Mouse (Mus musculus) kidney, postnatal 0 days (tissue): ENCODE results near the gene Ptrh1. TPM values are rescaled to one million over a fixed set of nuclear protein-coding genes. Genes with fewer than 3 reads are reported as not detected.

Experiments
- ATAC-seq: fragments of 200-750 bp; cut with Nextera tagmentation; replicated peaks from 2 replicates; pipeline ENCODE4 v1.8.0; 2017; ENCODE audit warnings: low read depth, moderate number of reproducible peaks, moderate TSS enrichment, moderate library complexity; ENCODE audit not compliant: low FRiP score
- DNase-seq: peaks from one replicate; pipeline ENCODE4 v3.0.0-alpha.2; 2016; ENCODE audit warnings: low spot score
- H3K27ac ChIP-seq: fragments of 300-500 bp; sonication (generic); 2 replicates; pipeline ENCODE4 v1.5.1; 2014; ENCODE audit warnings: mild to moderate bottlenecking
- H3K27me3 ChIP-seq: fragments of 300-500 bp; sonication (generic); 2 replicates; pipeline ENCODE4 v1.6.1; 2014; ENCODE audit warnings: low read length, mixed read lengths; ENCODE audit not compliant: insufficient read depth
- H3K36me3 ChIP-seq: fragments of 300-500 bp; sonication (generic); 2 replicates; pipeline ENCODE4 v1.6.1; 2014; ENCODE audit warnings: low read length, mixed read lengths; ENCODE audit not compliant: insufficient read depth
- H3K4me1 ChIP-seq: fragments of 300-500 bp; sonication (generic); replicated peaks from 2 replicates; pipeline ENCODE4 v1.6.1; 2014; ENCODE audit warnings: antibody characterized with exemption, low read length, mixed read lengths; ENCODE audit not compliant: insufficient read depth
- H3K4me2 ChIP-seq: fragments of 300-500 bp; sonication (generic); 2 replicates; pipeline ENCODE4 v1.6.1; 2014; ENCODE audit warnings: mild to moderate bottlenecking, low read length, moderate library complexity, mixed read lengths
- H3K4me3 ChIP-seq: fragments of 300-500 bp; sonication (generic); replicated peaks from 2 replicates; pipeline ENCODE4 v1.5.1; 2014; ENCODE audit warnings: low read depth, low read length
- H3K9ac ChIP-seq: fragments of 300-500 bp; sonication (generic); 2 replicates; pipeline ENCODE4 v1.6.1; 2014; ENCODE audit warnings: low read depth, low read length
- H3K9me3 ChIP-seq: fragments of 300-500 bp; sonication (generic); replicated peaks from 2 replicates; pipeline ENCODE4 v1.6.1; 2016; ENCODE audit warnings: low read length, inconsistent platforms, mixed read lengths
- CTCF ChIP-seq: IDR thresholded peaks from 2 replicates; pipeline ENCODE4 v1.5.1; 2016; ENCODE audit warnings: antibody characterized with exemption, low read depth, mild to moderate bottlenecking, moderate library complexity
- WGBS: fragments of 180-500 bp; shearing (Covaris S2); extraction: QIAGEN DNeasy Blood & Tissue Kit; methylation state at CpG from one replicate; pipeline ENCODE4 v1.1.7; 2014; 5-methylcytosine and 5-hydroxymethylcytosine counted together
- polyA plus RNA-seq: library from polyadenylated mRNA; unstranded; fragments of >200 nt; fragmentation: Nextera tagmentation; extraction: Ambion mirVana; gene quantifications from 2 replicates; pipeline ENCODE4 v1.2.1, GENCODE M21; 2015

The Ptrh1 gene
- polyA plus RNA-seq, 1 experiment from 2014 or later = 7.0 TPM

DNA sequence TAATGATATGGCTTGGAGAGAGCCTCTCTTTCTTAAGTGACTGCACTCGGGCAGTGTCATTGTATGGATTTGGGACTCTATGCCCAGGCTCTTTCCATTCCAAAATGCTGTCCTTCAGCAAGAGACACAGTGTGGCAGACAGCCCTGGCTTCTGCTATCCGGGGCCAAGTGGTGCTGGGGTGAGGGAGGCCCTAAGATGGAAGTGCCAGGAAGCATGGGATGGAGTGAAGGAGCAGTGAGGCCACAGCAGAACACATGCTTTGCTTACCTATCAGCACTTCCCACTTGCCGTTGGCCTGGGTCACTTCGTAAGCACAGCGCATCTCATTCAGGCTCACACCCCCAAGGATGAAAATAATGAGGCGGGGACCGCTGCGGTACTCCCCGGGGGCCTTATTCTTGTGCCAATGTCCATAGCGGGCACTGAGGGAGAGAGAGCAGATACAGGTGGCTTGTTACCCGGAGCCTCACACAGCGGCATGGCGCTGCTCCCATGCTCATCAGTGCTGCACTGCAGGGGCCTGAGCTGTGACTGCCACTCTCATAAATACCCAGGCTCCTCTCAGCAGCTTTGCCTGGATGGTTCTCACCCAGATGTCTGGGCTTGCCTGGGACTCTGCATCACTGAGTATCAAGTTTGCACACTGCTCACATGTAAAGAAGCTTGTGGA is 20.3 kb downstream of the Ptrh1 start:
- TF ChIP-seq CTCF = no peak
- DNase-seq (no peak), ATAC-seq (no peak)
- Histone ChIP-seq H3K4me2 (no peak overlapping the region), H3K27me3 (no peaks in the 10 kb centered on the region), H3K9ac (no peak overlapping the region), H3K36me3 (0 out of 2 replicates have a peak, but pooled peaks cover 14% of the 10 kb centered on the region), H3K4me3 (no peak overlapping the region), H3K9me3 (no peaks in the 10 kb centered on the region), H3K4me1 (no peaks in the 10 kb centered on the region), H3K27ac (no peak overlapping the region)
- 85% methylated on average over 13 of the region's 13 CpGs for WGBS

DNA sequence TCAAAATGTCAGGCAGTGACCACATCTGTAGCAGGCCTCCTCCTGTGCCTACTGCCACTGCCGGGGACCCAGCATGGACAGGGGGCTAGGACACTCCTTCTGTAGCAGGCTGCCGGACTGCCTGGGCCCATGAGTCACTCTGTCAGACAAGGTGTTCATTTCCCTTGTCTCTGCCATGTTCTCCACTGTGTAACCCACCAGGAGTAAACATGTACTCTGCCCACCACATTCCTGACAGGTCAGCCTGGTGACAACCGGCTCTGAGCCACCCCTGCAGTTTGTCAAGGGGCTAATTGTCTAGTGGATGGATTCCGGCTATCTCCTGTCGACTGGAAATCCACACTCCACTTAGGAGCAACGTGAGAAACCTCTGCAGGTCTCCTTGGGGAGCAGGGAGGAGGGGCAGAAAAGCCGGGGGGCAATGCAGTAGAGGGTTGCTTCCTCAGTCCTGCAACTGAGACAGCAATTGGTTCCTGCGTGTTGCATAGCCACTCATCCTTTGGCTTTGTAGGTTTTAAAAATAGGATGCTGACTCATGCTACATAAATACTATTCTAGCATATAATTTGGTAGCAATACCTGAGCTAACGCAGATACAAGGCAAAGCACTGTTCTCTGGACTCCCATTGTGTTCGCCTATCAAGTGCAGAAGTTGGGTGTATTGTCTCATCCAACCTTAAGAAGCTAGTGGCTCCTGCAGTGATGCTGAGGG is 22.8 kb downstream of the Ptrh1 start:
- no peaks in the 10 kb centered on the region for H3K9me3 ChIP-seq
- 49% methylated on average over 10 of the region's 10 CpGs for WGBS
- DNase-seq (no peak), ATAC-seq (no peak)
- no peak for TF ChIP-seq CTCF
- no peak overlapping the region for H3K9ac ChIP-seq
- no peak overlapping the region for H3K27ac ChIP-seq
- no peaks in the 10 kb centered on the region for H3K4me1 ChIP-seq
- H3K4me2 ChIP-seq = no peak overlapping the region
- H3K27me3 ChIP-seq = no peaks in the 10 kb centered on the region
- H3K36me3 ChIP-seq = 0 out of 2 replicates have a peak, but pooled peaks cover 14% of the 10 kb centered on the region
- no peak overlapping the region for H3K4me3 ChIP-seq

DNA sequence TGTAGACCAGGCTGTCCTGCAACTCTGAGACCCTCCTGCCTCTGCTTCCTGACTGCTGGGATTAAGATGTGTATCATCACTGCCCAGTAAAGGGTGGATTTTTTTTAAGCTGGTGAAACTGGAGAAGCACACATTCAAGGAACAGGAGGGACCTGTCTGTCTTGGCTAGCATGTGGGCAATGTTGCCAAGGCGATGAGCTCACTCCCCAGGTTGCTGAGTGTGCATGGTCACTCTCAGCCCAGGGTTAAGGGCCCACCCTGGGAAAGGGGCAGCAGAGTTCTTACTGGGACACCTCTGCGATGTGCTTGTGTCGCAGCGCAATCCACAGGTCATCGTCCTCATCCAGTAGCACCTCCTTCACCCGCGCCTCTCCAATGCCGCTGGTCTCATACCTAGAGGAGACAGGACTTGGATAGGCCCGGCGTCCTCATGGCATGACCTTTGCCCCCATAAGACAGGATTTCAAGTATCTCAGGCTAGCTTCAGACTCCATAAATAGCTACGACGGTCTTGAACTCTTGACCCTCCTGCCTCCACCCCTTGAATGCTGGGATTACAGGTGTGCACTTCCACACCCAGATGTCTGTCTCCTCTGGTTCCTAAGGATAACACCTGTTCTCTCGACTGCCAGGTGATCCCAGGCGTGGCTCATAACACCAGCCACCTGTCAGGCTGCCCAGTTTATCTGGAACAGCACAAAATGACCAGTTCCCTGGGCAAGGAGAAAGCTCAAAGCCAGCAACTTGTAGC is 33.4 kb downstream of the Ptrh1 start:
- DNase-seq (no peak), ATAC-seq (no peak)
- H3K9ac ChIP-seq = no peak overlapping the region
- H3K36me3 ChIP-seq = 0 out of 2 replicates have a peak, but pooled peaks cover 4% of the 10 kb centered on the region
- no peaks in the 10 kb centered on the region for H3K4me1 ChIP-seq
- H3K9me3 ChIP-seq = no peaks in the 10 kb centered on the region
- no peak overlapping the region for H3K4me2 ChIP-seq
- no peak overlapping the region for H3K27ac ChIP-seq
- no peaks in the 10 kb centered on the region for H3K27me3 ChIP-seq
- no peak for TF ChIP-seq CTCF
- H3K4me3 ChIP-seq = no peak overlapping the region
- 89% methylated on average over 14 of the region's 14 CpGs for WGBS

DNA sequence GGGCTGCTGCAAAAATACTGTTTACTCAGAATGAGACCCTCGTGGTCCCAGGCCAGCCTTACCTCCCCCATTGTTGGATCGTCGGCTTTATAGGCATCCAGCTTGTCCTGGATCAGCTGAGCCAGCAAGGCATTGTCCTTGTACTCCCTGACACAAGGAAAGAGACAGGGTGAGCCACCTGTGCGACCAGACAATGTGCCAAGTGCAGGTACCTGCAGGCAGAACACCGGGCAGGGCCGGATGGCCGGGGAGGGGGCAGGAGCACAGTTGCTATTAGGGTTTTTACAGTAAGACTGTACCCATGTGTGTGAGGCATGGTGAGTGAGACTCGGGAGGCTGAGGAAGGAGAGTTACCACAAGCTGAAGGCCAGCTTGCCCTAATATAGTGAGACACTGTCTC is 36.4 kb downstream of the Ptrh1 start:
- Histone ChIP-seq H3K9me3 (no peaks in the 10 kb centered on the region), H3K4me1 (no peaks in the 10 kb centered on the region), H3K36me3 (0 out of 2 replicates have a peak, but pooled peaks cover 10% of the 10 kb centered on the region), H3K9ac (no peak overlapping the region), H3K4me2 (no peak overlapping the region), H3K27ac (no peak overlapping the region), H3K4me3 (no peak overlapping the region), H3K27me3 (no peaks in the 10 kb centered on the region)
- DNase-seq (no peak), ATAC-seq (no peak)
- WGBS = 69% methylated on average over 8 of the region's 8 CpGs
- no peak for TF ChIP-seq CTCF

DNA sequence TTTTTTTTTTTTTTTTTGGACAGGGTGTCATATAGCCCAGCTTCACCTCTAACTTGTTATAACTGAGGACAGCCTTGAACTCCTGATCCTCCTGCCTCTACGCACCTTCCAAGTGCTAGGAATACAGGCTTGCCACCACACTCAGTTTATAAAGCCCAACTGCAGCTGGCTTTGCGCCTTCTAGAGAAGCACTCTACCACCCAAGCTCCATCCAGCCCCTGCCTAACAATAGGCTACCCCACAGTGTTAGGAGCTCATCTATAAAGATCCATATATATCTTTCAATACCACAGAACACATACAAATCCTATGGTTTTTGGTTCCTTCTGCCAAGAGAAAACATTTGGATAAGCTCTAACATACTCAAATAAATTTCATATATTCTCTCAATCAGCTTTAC is 40.9 kb downstream of the Ptrh1 start:
- H3K9me3 ChIP-seq = no peaks in the 10 kb centered on the region
- no peak for TF ChIP-seq CTCF
- H3K27me3 ChIP-seq = no peaks in the 10 kb centered on the region
- no peak overlapping the region for H3K4me3 ChIP-seq
- no peak overlapping the region for H3K27ac ChIP-seq
- H3K9ac ChIP-seq = no peak overlapping the region
- H3K4me2 ChIP-seq = no peak overlapping the region
- DNase-seq = no peak
- 0 out of 2 replicates have a peak, but pooled peaks cover 6% of the 10 kb centered on the region for H3K36me3 ChIP-seq
- ATAC-seq = no peak
- H3K4me1 ChIP-seq = no peaks in the 10 kb centered on the region
- WGBS = 93% methylated on average over 2 of the region's 2 CpGs

DNA sequence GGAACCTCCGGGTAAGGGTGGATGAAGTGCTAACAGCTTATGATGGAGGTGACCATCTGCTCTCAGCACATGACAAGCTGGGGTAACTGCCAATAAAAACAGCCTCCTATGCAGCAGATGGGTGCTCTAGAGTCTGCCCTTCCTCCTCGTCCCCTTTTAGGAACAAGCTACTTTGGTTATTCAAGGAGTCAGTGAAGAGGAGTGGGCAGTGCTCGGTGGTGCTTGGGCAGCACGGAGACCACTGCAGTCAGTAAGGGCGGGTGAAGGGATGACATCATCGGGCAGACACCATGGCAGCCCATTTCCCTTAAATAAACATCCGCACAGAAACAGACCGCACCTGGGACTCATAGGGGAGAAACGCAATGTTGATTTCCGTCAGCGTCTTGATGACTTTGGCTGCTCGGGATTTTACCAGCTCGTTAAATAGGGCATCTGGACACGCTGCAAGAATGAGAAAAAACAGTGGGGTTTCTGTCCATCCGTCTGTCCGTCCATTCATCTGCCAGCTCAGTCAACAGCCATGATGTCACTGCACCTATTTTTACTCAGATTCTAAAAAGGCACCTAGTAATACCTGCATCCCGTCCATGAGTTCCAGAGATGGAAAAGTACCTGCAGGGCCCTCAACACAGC is 41.5 kb downstream of the Ptrh1 start:
- 56% methylated on average over 17 of the region's 17 CpGs for WGBS
- no peak for ATAC-seq
- no peak overlapping the region for H3K4me3 ChIP-seq
- H3K36me3 ChIP-seq = 0 out of 2 replicates have a peak, but pooled peaks cover 6% of the 10 kb centered on the region
- no peak overlapping the region for H3K27ac ChIP-seq
- no peaks in the 10 kb centered on the region for H3K4me1 ChIP-seq
- H3K9me3 ChIP-seq = no peaks in the 10 kb centered on the region
- no peak for DNase-seq
- H3K9ac ChIP-seq = no peak overlapping the region
- H3K27me3 ChIP-seq = no peaks in the 10 kb centered on the region
- no peak overlapping the region for H3K4me2 ChIP-seq
- no peak for TF ChIP-seq CTCF
